Mouse (Mus musculus): ENCODE results near the gene Olfr714. TPM values are rescaled to one million over a fixed set of nuclear protein-coding genes. Genes with fewer than 3 reads are reported as not detected.

The Olfr714 gene
- polyA plus RNA-seq (2012; rRNA removed; ENCODE audit: low replicate concordance) = not detected in 2 replicates

DNA sequence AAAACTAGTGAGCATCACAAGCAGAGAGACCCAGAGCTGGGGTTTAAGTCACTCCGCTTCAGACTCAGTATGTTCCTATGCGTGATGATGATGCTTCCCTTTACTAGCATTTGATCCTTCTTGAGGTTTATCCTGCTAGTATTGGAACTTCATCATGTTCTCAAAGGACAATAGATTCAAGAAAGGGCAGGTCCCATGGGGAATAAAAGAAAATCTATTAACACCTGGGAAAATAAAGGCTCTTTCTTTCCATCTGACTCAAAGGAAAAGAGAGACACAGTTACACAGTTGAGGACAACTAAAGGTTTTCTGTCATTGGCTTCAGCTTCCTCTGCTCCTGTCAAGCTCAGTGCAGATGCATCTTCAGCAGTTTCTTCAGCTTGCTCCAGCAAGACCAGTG is at the start of gene Olfr714:
Olfr714 (plus strand) TSS at position 301 of the 400 bp plus-strand sequence.

DNA sequence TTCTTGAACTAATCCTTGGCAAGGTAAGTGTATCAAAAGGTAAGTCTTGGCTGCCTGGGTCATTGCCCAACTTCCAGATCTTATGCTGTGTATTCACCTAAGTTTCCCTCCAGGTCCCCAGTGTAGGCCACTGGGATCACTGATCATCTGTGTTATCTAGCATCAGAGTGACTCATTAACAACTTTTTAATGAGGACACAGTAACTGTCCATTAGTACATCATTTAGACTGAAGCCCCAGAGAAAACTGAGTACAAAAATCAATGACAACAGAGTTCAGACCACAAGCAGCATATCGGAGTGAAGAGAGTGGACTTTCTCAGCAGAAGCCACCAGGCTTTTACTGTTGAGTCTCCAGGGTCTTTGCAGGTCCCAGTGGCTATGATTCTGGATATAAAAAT is 39.9 kb upstream of the Olfr714 start, which contains the start of gene Olfr713:
Olfr713 (plus strand) TSS at position 301 of the 400 bp plus-strand sequence.

DNA sequence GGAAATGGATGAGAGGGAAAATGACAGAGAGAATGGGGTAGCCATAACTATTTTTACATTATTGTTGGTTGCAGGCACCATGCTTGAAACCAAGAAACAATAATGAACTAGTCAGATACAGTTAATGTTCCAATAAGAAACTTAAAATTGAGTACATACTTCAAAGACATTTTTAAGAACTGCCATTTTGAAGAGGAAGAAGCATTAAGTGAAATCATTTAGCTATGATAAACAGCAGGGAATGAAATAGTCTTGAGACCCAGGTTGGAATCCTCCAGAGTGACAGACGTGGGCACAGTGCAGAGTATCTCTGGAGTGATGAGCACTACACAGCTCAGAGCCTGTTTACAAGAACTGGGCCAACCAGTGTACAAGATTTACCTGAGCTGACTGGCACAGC is 22.1 kb downstream of the Olfr714 start, which contains the start of gene Olfr17:
Olfr17 (plus strand) TSS at position 301 of the 400 bp plus-strand sequence.

DNA sequence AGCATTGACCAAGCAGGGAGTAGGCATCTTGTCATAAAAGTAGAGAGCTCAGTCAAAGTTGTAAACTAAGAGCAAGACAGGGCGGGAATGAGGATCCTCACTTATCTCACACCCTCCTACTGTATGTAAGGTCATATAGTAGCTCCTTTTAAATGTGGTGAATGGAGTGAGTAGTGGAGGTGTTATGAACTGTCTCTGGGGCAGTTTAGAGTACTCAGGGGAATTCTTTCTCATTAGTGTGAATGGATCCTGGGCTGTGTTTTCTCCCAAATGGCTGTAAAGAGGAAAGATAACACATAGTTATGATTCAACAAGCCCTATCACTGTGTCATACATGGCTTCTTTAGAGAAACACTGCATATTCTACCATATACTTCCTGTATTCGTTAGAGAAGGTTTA is 39.5 kb downstream of the Olfr714 start, which contains the start of gene Olfr715b:
Olfr715b (minus strand) TSS at position 101 of the 400 bp plus-strand sequence.

Other genes starting within 250 kb of the Olfr714 start
- not detected in 2 replicates for gene Olfr702, start 237.1 kb upstream of the Olfr714 start, polyA plus RNA-seq (2012; rRNA removed; ENCODE audit: low replicate concordance)
- not detected in 2 replicates for gene Olfr703, start 227.6 kb upstream of the Olfr714 start, polyA plus RNA-seq (2012; rRNA removed; ENCODE audit: low replicate concordance)
- not detected in 2 replicates for gene Olfr704, start 207.8 kb upstream of the Olfr714 start, polyA plus RNA-seq (2012; rRNA removed; ENCODE audit: low replicate concordance)
- not detected in 2 replicates for gene Olfr705, start 194.1 kb upstream of the Olfr714 start, polyA plus RNA-seq (2012; rRNA removed; ENCODE audit: low replicate concordance)
- not detected in 2 replicates for gene Olfr706, start 182.8 kb upstream of the Olfr714 start, polyA plus RNA-seq (2012; rRNA removed; ENCODE audit: low replicate concordance)
- gene Olfr707, start 169.7 kb upstream of the Olfr714 start, polyA plus RNA-seq (2012; rRNA removed; ENCODE audit: low replicate concordance) = not detected in 2 replicates
- not detected in 2 replicates for gene Olfr1532-ps1, start 163.0 kb upstream of the Olfr714 start, polyA plus RNA-seq (2012; rRNA removed; ENCODE audit: low replicate concordance)
- gene Olfr709-ps1, start 138.8 kb upstream of the Olfr714 start, polyA plus RNA-seq (2012; rRNA removed; ENCODE audit: low replicate concordance) = not detected in 2 replicates
- not detected in 2 replicates for gene Olfr710, start 122.7 kb upstream of the Olfr714 start, polyA plus RNA-seq (2012; rRNA removed; ENCODE audit: low replicate concordance)
- not detected in 2 replicates for gene Olfr6, start 107.0 kb upstream of the Olfr714 start, polyA plus RNA-seq (2012; rRNA removed; ENCODE audit: low replicate concordance)
- gene Olfr711, start 95.5 kb upstream of the Olfr714 start, polyA plus RNA-seq (2012; rRNA removed; ENCODE audit: low replicate concordance) = not detected in 2 replicates
- gene Olfr2, start 64.9 kb upstream of the Olfr714 start, polyA plus RNA-seq (2012; rRNA removed; ENCODE audit: low replicate concordance) = not detected in 2 replicates
- gene Olfr713, start 39.8 kb upstream of the Olfr714 start, polyA plus RNA-seq (2012; rRNA removed; ENCODE audit: low replicate concordance) = not detected in 2 replicates
- gene Olfr17, start 22.2 kb downstream of the Olfr714 start, polyA plus RNA-seq (2012; rRNA removed; ENCODE audit: low replicate concordance) = not detected in 2 replicates
- not detected in 2 replicates for gene Olfr715b, start 39.4 kb downstream of the Olfr714 start, polyA plus RNA-seq (2012; rRNA removed; ENCODE audit: low replicate concordance)
- not detected in 2 replicates for gene Olfr715, start 60.1 kb downstream of the Olfr714 start, polyA plus RNA-seq (2012; rRNA removed; ENCODE audit: low replicate concordance)
- gene Olfr716, start 67.3 kb downstream of the Olfr714 start, polyA plus RNA-seq (2012; rRNA removed; ENCODE audit: low replicate concordance) = not detected in 2 replicates
- gene Nlrp14, start 96.0 kb downstream of the Olfr714 start, polyA plus RNA-seq (2012; rRNA removed; ENCODE audit: low replicate concordance) = not detected in 2 replicates
- not detected in 2 replicates for gene Rbmxl2, start 138.5 kb downstream of the Olfr714 start, polyA plus RNA-seq (2012; rRNA removed; ENCODE audit: low replicate concordance)